Mouse (Mus musculus) layer of hippocampus, postnatal 36 days (tissue): ENCODE results near the gene Acvr1. TPM values are rescaled to one million over a fixed set of nuclear protein-coding genes. Genes with fewer than 3 reads are reported as not detected.
A peak's percentile ranks its signal among the peaks of the same experiment; 100 is the strongest.

Source experiments
- DNase-seq, 2 experiments: peaks; one replicate each; pipeline ENCODE4 v3.0.0; 2022
- total RNA-seq, 2 experiments: library from RNA; stranded (reverse); gene quantifications; 2 replicates each; pipeline ENCODE4 v1.2.3; 2021

Acvr1 gene
- total RNA-seq, 2 experiments from 2014 or later = 46.4 to 50.5 TPM

GRCm38 (mm10) chr2:58403481-58403880, 163.5 kb downstream of the Acvr1 start:
- DNase-seq = no peak

- DNase-seq = peak in 1 of 2 experiments; percentile 12
Measured at GRCm38 (mm10) chr2:58388601-58389000, 178.4 kb downstream of the Acvr1 start.

- DNase-seq = no peak
Measured at GRCm38 (mm10) chr2:58380020-58380419, 186.9 kb downstream of the Acvr1 start.

- DNase-seq = no peak
Measured at GRCm38 (mm10) chr2:58379475-58379874, 187.5 kb downstream of the Acvr1 start.

GRCm38 (mm10) chr2:58377417-58378130, 189.4 kb downstream of the Acvr1 start:
- no peak for DNase-seq

GRCm38 (mm10) chr2:58366196-58366595, 200.8 kb downstream of the Acvr1 start:
- no peak for DNase-seq

- no peak for DNase-seq
Measured at GRCm38 (mm10) chr2:58361361-58362046, 205.5 kb downstream of the Acvr1 start.

- DNase-seq = no peak
Measured at GRCm38 (mm10) chr2:58358132-58358460, 208.9 kb downstream of the Acvr1 start.

GRCm38 (mm10) chr2:58357414-58358131, 209.4 kb downstream of the Acvr1 start, which contains the start of gene Acvr1c:
Gene Acvr1c, minus strand, starts transcription at chr2:58357895.
- DNase-seq = peak; percentile 10 to 11

GRCm38 (mm10) chr2:58357068-58357413, 209.9 kb downstream of the Acvr1 start:
- no peak for DNase-seq

GRCm38 (mm10) chr2:58354389-58354788, 212.6 kb downstream of the Acvr1 start:
- DNase-seq = no peak

GRCm38 (mm10) chr2:58352846-58353245, 214.1 kb downstream of the Acvr1 start:
- no peak for DNase-seq

- DNase-seq = no peak
Measured at GRCm38 (mm10) chr2:58350657-58351056, 216.3 kb downstream of the Acvr1 start.

Other genes starting within 250 kb of the Acvr1 start
- 10 to 100 TPM; 12.9 to 13.8 TPM for gene Acvr1c, start 209.3 kb downstream of the Acvr1 start, total RNA-seq
- not detected for gene Gm17409, start 97.0 kb downstream of the Acvr1 start, total RNA-seq
- gene Upp2, start 141 bp upstream of the Acvr1 start, total RNA-seq = 10 to 100 TPM; 32.0 to 35.9 TPM